Mouse (Mus musculus) spleen, postnatal 4 days (tissue): ENCODE results near the gene Tmem178.
"Not testable (repeated sequence)": the region's sequence is repeated elsewhere in the genome, so short reads cannot be mapped to it uniquely, and the experiment has no call there.

ENCODE experiments used
- DNase-seq, 2 experiments: peaks; one replicate each; pipeline ENCODE4 v3.0.0; 2022; ENCODE audit warnings: low spot score in 2 of 2

The Tmem178 gene

GRCm38 (mm10) chr17:80945510-80945909, 1.1 kb downstream of the Tmem178 start:
- not testable (repeated sequence) for DNase-seq

- DNase-seq = no peak
Observed at GRCm38 (mm10) chr17:80946091-80946885, 1.9 kb downstream of the Tmem178 start.

GRCm38 (mm10) chr17:80947075-80947960, 2.9 kb downstream of the Tmem178 start:
- no peak for DNase-seq

GRCm38 (mm10) chr17:80949382-80949781, 5.0 kb downstream of the Tmem178 start:
- no peak for DNase-seq

- DNase-seq = no peak
Observed at GRCm38 (mm10) chr17:80949895-80950294, 5.5 kb downstream of the Tmem178 start.

- no peak for DNase-seq
Observed at GRCm38 (mm10) chr17:80952305-80952704, 7.9 kb downstream of the Tmem178 start.

GRCm38 (mm10) chr17:80955415-80955814, 11.0 kb downstream of the Tmem178 start:
- DNase-seq = no peak

GRCm38 (mm10) chr17:80955998-80956811, 11.8 kb downstream of the Tmem178 start:
- no peak for DNase-seq

- no peak for DNase-seq
Observed at GRCm38 (mm10) chr17:80958332-80958731, 13.9 kb downstream of the Tmem178 start.

- no peak for DNase-seq
Observed at GRCm38 (mm10) chr17:80959840-80960239, 15.4 kb downstream of the Tmem178 start.

GRCm38 (mm10) chr17:80967475-80967874, 23.0 kb downstream of the Tmem178 start:
- DNase-seq = no peak

GRCm38 (mm10) chr17:80969643-80970619, 25.5 kb downstream of the Tmem178 start:
- no peak for DNase-seq

- DNase-seq = no peak
Observed at GRCm38 (mm10) chr17:80970716-80971115, 26.3 kb downstream of the Tmem178 start.

GRCm38 (mm10) chr17:80972891-80973290, 28.5 kb downstream of the Tmem178 start:
- DNase-seq = no peak

- DNase-seq = no peak
Observed at GRCm38 (mm10) chr17:80977245-80977644, 32.8 kb downstream of the Tmem178 start.

GRCm38 (mm10) chr17:80980096-80980495, 35.7 kb downstream of the Tmem178 start:
- no peak for DNase-seq

GRCm38 (mm10) chr17:80981721-80982411, 37.4 kb downstream of the Tmem178 start:
- no peak for DNase-seq

GRCm38 (mm10) chr17:80982412-80982787, 38.0 kb downstream of the Tmem178 start:
- DNase-seq = peak; percentile 28 to 65

GRCm38 (mm10) chr17:80982976-80983375, 38.5 kb downstream of the Tmem178 start:
- no peak for DNase-seq

GRCm38 (mm10) chr17:80991535-80992127, 47.2 kb downstream of the Tmem178 start:
- no peak for DNase-seq
